Mouse (Mus musculus) B cell, adult 2 months (primary cell): ENCODE measurements around the gene Tubd1.

ENCODE experiments used
- DNase-seq, 2 experiments: peaks; one replicate each; pipeline ENCODE4 v3.0.0; 2022

Tubd1 gene

DNA sequence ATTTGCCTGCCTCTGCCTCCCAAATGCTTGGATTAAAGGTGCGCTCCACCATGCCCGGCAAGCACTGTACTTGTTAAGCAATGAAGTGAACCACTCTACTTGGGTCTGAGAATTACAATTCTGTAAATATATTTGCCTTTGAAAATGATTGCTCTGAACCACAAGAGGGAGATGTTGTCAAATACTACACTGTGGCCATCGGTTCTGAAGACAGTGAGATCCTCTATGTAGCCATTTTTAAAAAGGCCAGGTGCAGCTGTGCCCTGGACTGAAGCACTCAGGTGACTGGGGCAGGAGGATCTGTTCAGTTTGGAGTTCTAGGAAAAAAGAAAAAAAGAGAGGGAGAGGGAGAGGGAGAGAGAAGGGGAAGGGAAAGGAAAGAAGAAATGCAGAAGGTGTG lies 23.6 kb downstream of the Tubd1 start:
- peak; percentile 36 to 40 for DNase-seq

DNA sequence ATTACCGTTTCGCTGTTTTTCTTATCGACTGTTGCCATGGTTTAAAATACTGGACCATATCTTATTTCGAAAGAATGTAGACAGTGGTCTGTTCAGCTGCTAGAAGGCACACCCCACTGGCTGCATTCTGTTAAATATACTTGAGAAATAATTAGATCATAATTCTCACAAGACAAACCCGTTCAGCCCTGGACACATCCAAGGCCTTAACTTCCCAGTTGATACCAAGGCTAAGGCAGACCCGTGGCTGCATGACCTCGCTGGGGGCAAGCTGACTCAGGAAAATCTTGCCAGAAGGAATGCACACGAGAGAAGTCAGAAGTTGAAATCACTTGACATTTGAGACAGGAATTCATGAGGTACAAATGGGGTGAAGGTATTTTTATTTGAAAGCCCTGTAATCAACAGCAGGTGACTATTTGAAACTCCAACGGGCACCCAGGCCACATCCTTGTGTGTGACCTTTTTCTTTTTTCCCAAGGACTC lies 25.5 kb downstream of the Tubd1 start:
- DNase-seq: no peak

DNA sequence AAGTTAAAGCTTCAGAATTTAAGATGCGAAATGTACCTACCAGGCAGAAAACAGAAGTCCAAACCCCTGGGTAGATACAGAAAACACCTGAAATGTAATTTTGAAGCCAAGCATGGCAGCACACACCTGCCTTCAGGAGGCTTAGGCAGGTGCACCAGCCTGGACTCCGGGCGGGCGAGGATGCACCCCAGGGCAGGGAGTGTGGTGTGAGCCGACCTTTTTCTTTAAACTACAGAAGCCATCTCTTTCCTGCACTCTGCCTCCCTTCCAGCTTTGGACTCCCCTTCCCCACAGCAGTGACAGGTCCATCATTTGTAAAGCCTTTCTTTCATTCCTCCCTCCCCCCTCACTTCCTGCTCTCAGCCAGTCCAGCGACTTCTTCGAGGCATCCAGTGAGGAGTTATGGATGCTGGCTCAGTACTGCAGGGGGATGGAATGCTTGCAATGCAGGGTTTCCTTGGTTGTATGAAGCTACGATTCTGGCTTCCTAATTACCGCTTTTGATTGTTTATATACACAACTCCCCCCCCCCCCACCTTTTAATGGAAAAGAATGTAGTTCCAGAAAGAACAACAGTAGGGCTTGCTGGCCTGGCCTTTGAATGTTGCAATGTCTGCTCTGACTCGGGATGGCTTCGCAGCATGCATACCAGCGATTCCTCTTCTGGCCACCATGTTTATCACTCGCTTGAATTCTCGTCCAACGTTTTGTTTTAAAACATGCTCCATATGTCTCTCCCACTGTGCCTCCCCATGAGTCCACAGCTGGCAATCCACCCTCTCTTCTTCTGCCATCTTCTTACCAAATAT lies 26.5 kb downstream of the Tubd1 start:
- DNase-seq: no peak

- DNase-seq: no peak
These were observed 27.1 kb downstream of the Tubd1 start for GRCm38 (mm10) chr11:86571871-86572270.

DNA sequence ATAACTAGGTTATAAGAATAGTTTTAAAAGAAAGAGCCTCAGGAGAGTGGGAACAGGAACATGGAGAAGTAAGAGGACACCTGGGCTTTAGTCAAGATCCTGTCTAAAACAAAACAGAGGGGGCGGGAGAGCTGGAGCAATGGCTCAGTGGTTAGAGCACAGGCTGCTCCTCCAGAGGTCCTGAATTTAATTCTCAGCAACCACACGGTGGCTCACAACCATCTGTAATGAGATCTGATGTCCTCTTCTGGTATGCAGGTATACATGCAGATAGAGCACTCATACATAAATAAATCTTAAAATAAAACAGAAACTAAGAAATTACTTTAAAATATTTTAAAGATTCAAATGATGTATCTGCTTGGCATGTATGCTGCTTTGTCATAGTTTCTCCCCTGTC lies 27.8 kb downstream of the Tubd1 start:
- DNase-seq: no peak

GRCm38 (mm10) chr11:86573646-86574231 lies 28.9 kb downstream of the Tubd1 start:
- no peak for DNase-seq

DNA sequence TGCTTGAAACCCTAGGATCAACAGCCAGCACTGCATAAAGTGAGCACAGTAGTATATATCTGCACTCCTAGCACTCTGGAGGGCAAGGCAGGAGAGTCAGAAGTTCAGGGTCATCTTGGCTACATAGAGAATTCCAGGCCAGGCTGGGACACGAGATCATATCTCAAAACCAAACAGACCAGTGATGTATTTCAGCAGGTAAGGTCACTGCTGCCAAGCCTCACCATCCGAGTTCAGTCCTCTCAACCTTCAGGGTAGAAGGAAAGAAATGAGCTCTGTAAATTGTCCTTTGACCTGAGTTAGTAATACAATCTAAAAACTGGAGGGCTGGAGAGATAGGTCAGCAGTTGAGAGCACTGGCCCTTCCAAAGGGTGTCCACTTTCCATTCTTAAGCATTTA lies 29.6 kb downstream of the Tubd1 start:
- no peak for DNase-seq

DNA sequence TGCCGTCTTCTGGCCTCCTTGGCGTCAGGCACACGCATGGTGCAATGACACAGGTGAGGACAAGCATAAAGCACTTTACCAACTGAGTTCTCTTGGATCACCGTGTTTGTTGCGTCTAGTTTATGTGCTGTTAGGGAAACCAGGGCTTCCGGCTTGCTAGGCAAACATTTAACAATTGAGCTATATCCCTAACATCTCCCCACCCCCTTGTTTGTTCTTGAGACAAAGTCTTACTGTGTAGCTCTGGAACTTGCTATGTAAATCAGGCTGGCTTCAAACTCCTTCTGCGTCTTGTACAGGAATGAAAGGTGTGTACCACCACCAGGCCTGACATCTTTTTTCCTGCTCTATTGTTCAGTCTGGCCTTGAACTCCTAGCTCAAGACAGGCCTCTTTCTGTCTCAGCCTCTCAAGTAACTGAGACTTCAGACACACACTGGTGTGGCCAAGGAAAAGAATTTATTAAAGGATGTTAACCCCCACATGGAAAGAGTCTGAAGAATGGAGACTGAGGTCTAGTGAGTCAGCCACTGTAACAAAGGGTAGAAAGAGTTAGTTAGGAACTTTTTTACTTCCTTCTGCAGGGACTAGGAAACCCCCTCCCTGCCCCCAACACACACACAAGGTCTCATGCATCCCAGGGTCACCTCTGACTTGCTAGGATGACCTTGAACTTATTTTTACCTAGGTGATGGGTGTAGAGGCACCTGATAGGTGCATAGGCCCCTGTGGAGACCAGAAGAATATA lies 31.0 kb downstream of the Tubd1 start:
- DNase-seq: no peak

- peak in 1 of 2 experiments; percentile 17 for DNase-seq
These were observed 32.4 kb downstream of the Tubd1 start for GRCm38 (mm10) chr11:86577231-86577630.

DNA sequence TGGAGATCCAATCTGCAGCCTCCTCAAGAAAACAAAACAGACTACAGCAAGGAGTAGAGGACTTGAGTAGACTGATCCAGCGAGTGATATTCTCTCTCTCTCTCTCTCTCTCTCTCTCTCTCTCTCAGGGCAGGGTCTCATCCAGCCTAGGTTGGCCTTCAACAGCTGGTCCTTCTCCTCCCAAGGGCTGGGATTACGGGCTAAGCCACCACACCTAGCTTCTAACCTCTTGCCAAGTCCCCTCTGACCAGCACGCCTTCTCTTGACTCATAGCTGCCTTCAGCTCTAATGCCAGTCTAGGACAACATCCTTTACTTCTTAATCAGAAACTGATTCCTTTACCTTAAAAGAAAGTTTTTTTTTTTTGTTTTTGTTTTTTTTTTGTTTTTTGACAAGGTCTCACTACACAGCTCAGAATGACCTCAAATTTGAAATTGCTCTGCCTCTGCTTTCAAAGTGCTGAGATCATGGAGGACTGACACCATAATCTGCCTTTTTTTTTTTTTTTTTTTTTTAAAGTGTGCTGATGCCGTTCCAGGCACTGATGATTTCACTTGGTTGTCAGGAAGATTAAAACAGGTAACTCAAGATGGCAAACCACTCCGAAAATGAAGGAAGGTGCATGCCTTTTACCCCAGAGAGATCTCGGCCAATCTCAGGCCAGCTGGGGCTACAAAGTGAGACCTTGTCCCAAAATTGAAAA lies 33.5 kb downstream of the Tubd1 start:
- DNase-seq: no peak

- DNase-seq: peak; percentile 47
These were observed 34.3 kb downstream of the Tubd1 start for GRCm38 (mm10) chr11:86578809-86579730.

DNA sequence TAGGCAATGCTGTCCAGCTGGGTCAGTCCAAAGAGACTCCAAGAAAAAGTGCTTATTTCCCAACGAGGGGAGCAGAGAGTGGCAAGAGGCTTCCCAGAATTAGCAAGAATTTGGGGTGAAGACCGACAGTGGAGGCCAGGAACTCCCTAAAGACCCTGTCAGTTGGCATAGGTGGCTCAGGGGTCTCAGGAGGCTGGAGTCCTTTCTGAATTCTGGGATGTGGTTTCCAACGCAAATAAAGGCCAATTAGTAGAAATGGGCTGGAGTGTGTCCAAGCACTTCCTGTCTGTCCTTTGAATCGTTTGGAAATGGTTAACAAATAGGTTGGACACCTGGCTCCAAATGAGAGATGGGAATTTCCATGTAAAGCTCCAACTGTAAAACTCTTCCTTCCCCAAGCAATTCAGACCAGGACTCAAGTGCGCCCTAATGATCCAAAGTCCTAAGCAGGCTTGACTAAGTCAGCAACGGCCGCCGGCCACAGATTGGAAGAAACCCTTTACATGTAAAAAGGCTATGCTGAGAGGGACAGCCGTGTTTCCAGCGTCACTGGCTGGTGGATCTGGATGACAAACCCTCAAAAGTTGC lies 35.0 kb downstream of the Tubd1 start:
- no peak for DNase-seq

DNA sequence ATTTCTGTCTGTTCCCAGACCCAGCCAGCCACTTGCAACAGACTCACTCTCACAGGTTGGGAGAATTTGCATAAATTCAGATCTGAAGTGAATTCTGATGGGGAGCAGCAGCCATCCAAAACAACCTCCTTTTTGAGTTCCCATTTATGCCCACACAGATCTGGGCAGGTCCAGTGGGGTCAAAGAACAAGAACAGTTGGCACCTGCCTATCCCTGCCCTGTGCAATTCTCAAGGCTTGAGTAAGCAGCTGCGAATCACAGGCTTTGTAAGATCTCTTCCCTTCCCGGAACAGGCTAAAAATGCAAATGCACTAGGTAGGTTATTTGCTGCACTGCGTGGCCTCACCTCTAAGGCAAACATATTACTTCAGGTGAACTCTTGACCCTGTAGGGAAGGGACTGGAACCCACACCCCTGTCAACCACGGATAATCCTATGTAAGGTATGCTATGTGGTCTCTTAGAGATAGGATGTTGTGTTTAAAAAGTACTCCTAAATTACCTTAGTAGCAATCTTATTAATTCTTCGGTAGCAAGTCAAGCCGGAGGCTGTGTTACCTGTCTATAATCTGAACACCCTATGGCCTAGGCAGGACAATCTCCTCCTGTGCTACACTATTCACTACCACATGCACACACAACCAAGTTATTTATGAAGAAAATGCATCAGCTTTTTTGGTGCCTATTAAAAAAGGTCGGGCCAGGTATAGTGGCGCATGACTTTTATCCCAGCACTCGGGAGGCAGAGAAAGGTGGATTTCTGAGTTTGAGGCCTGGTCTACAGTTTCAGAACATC lies 35.7 kb downstream of the Tubd1 start:
- DNase-seq: peak; percentile 47 to 53

DNA sequence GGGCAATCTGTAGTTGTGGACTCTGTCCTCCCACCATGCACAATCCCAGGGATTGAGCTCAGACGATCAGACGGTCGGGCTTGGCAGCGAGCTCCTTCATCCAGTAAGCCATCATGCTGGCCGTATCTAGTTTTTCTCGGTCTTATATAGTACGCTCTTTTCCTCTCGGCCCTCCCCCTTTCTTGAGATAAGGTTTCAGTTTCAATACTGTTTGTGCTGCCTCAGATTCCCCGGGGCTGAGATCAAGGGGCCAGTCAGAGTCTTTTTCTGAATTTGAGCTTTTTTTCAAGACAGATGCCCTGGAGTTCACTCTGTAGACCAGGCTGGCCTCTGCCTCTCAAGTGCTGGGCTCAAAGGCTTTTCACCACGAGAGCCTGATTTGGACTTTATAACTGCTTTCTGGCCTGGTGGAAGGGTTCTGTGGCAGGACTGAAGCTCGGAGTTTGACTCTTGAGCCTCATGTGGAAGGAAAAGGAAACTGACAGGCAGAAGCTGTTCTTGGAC lies 36.5 kb downstream of the Tubd1 start:
- peak; percentile 64 to 66 for DNase-seq

DNA sequence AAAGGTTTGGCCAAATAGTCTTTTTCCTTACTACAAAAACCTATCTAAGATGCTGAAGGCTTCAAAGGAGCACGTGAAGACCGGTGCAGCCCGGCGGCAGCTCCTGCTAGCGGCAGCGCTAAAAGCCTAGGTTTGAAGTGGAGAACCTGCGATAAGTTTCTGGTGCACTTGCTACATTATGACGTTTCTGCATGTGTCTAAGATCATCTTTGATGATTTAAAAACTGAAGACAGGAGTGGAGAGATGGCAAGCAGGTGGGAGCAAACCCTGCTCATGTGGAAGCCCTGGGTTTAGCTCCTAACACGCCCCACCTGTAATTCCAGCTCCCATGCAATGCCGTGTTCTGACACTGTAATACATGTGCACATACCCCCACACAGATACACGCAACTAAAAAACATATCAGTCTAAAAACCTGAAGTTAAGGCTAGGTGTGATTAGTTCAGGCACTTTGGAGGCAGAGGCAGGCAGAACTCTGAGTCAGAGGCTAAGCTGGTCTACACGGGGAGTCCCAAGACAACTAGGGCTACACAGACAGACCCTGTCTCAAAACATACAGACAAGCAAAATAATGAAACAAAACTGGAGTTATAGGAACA lies 37.3 kb downstream of the Tubd1 start:
- DNase-seq: no peak

- DNase-seq: no peak
These were observed 37.9 kb downstream of the Tubd1 start for GRCm38 (mm10) chr11:86582543-86583260.

DNA sequence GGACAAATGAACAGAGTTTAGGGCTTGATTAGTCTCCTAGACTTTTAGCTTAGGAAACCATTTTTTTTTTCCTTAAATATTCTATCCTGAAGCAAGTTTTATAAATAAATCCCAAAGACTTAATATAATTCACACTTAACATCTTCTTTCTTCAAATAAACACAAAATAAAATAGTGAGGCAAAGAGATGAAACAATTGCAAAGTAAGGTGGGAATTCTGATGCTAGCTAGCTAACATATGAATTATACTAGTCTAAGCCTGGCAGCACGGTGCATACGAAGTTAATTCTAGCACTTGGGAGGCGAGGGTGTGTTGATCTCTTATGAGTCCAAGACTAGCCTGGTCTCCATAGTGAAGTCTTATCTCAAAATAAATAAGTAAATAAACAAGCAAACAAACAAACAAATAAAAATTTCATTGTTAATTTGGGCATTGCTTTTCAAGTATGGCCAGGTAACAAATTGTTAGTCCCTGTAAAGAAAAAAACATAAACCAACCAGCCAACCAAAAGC lies 38.6 kb downstream of the Tubd1 start:
- no peak for DNase-seq

GRCm38 (mm10) chr11:86583990-86584897 lies 39.5 kb downstream of the Tubd1 start:
- no peak for DNase-seq
